Mouse (Mus musculus) liver, adult 2 months (tissue): ENCODE data around the gene Slc46a2.

Experiments used
- CTCF ChIP-seq: fragments of 200-500 bp; IDR thresholded peaks from 2 replicates; pipeline ENCODE4 v1.5.1; 2011; ENCODE audit warnings: low read depth, low read length, control low read depth
- POLR2A ChIP-seq: fragments of 200-500 bp; IDR thresholded peaks from 2 replicates; pipeline ENCODE4 v1.6.1; 2011; ENCODE audit warnings: low read length, control low read depth; ENCODE audit not compliant: insufficient read depth; ENCODE audit errors: extremely low read depth

DNA sequence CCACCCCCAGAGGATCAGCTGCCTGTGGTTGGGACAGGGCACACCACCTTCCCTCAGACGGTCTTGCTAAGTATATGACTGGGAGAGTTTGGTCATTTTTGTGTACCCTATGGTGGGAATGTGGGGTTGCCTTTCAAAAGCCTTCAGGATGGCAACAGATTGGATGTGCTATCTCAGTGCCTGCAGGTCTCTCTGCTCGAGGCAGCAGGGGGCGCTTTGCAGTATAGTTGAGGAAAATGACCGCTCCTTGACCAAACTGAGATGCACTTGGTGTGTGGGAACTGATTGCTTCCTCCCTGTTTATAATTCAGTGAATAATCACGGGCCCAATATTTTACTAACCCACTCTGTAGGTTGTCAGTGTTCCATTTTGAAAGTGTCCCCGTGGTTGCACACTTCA, 12.3 kb downstream of the Slc46a2 start:
- TF ChIP-seq CTCF (peak; percentile 32), POLR2A (no peak)
